Mouse (Mus musculus) c-Kit-positive CD71-positive TER-119-negative erythroid progenitor cells, embryonic 14.5 days (primary cell): ENCODE measurements around the gene Gpr156.

Experiments used
- DNase-seq: peaks from one replicate; pipeline ENCODE4 v3.0.0-alpha.2; 2013; ENCODE audit warnings: low read depth

Gene Gpr156

GRCm38 (mm10) chr16:37919000-37919399 is 2.7 kb downstream of the Gpr156 start:
- no peak for DNase-seq

DNA sequence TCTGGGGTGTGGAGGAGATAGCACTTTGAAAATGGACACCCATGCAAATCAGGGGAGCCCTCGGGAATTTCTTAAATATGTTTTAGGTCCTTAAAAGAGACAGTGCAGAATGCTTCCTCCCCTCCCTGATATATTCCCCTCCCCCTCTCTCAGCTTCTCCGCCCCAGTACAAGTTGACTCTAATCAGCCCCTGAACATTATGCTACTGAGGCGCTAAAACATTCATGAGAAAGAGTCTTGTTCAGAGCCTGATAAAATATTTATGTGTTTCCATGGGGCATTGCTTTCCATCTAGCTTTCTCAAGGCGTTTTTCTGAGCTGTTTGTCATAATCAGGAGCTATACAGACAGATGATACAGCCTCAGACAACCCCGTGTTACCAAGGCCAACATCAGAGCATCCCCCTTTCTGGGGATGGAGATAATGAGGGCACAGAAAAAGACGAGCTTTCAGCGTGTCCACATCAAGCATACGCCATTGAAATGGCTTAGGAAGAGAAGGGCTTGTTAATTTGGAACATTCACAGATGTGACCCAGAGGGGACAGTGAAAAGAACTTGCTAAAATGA is 4.6 kb downstream of the Gpr156 start:
- no peak for DNase-seq

DNA sequence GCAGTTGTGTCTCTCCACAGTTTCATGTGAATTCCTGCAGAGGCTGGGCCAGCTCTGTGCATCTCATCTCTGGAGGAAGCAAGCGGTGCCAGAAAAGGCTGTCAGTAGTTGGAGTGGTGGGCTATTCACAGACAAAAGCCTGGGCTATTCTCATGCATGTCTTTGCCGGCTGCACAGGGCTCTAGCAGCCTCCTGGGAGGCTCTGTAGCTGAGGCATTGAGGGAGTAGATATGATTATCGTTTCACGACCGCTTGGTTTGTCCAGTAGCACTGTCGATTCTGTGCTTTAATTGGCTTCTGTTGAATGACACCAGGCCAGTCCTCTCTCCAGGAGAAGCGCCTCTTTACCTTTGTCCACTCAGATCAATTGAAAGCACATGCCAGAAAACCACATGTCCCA is 9.8 kb downstream of the Gpr156 start:
- DNase-seq = no peak

GRCm38 (mm10) chr16:37927117-37927516 is 10.8 kb downstream of the Gpr156 start:
- no peak for DNase-seq

DNA sequence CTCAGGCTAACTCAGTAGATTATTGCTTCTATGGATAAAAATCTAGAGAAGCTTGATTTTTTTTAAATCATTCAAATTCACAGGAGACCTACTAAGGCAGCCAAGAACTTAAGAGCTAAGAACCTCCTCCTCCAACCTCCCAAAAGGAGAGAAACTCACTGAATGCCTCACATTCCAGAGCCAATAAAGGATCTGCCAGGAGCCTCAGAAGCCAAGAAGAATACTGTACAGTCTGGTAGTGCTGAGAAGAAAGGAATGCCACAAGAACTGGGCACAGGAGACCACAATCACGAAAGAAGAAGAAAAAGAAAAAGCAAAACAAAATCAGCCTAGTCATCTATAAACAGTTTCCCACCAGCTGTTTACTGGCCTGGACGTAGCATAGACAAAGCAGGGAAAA is 12.7 kb downstream of the Gpr156 start:
- no peak for DNase-seq

DNA sequence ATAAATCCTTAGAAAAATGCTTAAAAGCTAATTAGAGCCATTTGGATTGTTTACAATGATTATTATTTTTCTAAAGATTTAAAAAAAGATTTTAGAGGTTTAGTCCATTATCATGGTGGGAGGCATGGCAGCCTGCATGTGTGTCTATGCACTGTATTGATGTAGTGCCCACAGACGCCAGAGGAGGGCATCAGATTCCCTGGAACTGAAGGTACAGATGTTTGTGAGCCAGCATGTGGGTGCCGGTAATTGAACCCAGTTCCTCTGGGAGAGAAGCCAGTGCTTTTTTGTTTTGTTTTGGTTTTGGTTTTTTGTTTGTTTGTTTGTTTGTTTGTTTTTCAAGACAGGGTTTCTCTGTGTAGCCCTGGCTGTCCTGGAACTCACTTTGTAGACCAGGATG is 13.3 kb downstream of the Gpr156 start:
- no peak for DNase-seq

DNA sequence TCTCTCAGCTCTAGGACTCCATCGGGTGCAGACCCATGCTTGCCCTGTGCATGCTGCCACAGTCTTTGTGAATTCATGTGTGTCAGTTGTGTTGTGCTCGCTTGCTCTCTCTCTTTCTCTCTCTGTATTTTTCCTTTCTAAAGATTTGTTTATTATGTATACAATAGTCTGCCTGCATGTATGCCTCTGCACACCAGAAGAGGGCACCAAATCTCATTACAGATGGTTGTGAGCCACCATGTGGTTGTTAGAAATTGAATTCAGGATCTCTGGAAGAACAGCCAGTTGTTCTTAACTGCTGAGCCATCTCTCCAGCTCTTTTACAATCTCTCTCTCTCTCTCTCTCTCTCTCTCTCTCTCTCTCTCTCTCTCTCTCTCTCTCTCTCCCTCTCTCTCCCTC is 18.6 kb downstream of the Gpr156 start:
- DNase-seq = no peak

GRCm38 (mm10) chr16:37937276-37937675 is 21.0 kb downstream of the Gpr156 start:
- DNase-seq = no peak

- no peak for DNase-seq
These were observed 22.1 kb downstream of the Gpr156 start for GRCm38 (mm10) chr16:37938125-37939081.

DNA sequence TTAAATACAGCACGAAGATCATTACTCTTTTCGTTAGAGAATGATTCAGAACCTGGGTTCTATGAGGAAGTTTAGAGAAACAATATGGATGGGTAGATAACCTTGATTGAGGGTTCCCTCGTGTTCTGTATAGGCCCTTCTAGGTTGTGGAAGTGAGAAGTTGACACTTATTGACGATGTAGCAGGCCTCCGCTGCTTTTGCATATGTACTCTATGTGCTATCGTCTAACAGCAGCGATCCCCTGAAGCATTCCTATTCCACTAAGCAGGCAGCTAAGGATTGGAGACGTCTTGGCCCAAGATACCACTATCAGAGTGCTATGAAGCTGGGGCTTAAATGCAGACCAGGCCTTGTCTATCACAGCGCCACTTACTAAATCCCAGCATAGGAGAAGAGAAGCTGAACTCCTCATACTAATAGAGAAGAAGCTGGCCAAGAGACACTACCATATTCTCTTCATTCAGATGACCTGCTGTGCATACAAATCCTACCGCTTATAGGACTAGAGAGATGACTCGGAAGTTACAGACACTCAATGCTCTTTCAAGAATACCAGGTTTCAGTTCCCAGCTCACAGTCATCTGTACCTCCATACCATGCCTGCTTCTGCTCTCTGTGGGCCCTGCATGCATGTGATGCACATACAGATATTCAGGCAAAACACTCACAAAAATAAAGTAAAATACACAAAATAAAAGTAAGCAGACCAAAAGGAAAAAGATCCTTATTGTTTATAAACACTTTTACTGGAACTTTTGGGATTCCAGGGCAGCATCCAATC is 23.0 kb downstream of the Gpr156 start:
- DNase-seq = no peak

- no peak for DNase-seq
These were observed 24.0 kb downstream of the Gpr156 start for GRCm38 (mm10) chr16:37940291-37940690.

GRCm38 (mm10) chr16:37943701-37944100 is 27.4 kb downstream of the Gpr156 start:
- DNase-seq = no peak

DNA sequence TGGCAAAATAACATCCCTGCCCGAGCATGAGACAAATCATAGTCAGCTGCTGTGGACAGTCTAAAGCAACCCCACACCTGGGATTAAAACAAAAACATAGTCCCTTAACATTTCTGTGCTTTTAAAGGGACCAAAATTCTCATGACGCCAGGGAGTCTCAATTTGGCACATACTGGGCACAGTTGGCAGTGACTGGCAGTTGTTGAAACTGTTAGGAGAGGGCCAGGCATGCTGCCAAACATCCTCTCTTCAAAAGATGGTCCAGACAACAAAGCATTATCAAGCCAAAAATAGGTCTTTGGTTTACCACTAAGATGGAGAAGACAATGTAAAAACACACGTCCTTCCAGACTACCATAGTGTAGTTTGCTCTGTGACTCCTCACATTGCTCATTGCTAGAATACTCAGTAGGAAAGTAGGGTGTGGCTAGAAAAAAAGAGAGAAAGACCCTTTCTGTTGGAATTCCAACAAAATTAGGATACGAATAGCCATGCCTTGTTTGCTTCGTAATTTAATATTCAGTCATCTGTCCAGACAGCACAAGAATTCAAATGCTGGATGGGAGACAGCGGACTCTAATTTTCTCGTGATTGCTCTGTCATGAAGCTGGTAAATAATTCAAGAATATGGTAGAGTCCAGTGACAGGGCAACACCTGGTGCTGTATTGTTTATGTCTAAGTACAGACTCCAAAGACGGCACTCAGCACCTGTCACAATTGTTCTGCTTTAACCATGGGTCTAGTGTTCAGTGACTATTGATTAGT is 28.9 kb downstream of the Gpr156 start:
- DNase-seq = no peak

- peak; percentile 20 for DNase-seq
These were observed 30.9 kb downstream of the Gpr156 start for GRCm38 (mm10) chr16:37947160-37947559.

DNA sequence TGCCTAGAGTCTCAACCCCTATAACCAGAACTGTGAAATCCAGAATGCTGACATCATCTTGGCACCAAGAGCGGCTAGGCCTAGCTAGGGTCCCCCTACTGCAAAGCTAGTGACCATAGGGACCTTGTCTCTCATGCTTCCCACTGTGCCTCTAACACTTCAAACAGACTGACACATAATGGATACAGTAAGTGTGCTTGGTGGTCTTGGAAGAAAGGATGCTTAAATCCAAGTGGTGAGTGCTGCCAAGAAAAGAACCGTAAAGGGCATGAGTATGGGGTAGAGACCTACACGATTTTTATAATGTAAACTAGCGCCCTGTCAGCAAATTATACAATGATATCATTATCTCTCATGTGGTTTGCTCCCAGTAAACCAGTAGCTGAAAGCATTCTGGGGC is 32.1 kb downstream of the Gpr156 start:
- DNase-seq = no peak

GRCm38 (mm10) chr16:37951171-37951570 is 34.9 kb downstream of the Gpr156 start:
- no peak for DNase-seq

GRCm38 (mm10) chr16:37953186-37953585 is 36.9 kb downstream of the Gpr156 start:
- DNase-seq = no peak

GRCm38 (mm10) chr16:37953991-37954942 is 38.0 kb downstream of the Gpr156 start:
- DNase-seq = no peak

DNA sequence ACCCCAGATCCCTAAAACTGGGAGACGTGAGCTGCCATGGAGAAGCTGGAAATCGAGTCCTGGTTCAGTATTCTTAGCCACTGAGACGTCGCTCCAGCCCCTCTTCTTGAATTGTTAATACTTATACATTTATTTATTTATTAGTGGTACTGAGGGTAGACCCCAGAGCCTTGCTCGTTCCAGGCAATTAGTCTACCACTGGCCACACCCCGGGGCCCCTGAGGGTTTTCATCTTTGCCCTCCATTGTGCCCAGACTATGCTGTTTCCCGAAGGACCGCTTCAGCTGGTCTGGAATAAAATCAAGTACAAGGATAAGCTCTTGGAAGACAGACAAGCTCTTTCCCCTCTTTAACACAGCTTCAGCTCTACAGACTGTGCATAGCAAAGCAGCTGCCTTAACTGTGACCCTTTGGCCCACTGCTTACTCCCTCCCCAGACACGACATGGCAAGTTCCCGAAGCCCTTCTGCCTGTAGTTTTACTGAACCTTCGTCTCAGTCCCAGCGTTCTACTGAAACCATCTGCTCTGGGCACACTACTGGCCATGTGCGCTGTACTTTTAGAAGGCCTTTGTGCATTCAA is 39.1 kb downstream of the Gpr156 start:
- DNase-seq = no peak

DNA sequence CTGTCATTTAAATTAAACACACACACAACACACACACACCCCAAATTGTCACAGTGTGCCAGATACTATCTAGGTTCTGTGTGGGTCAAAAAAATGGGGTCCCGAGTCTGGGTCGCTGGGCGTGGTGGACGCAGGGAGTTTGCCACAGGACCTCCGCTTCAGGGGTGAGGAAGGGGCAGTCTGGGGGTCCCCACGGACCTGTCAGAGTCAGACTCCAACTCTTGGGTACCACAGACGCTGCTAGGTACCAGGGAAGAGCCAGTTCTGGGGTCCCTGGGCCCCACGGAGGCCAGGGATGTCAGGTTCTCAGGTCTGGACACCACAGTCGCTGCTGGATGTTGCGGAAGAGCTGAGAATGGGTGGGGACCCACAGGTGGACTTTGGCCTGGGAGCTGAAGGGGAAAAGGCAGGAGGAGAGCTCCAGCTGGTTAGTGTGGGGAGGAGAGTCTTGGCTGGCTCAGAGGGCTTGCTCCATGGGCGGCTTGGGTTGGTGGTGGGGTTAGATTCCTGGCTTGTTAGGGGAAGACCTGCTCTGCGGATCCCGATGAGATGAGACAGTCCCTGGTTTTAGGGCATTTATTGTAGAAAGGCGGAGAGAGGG is 39.9 kb downstream of the Gpr156 start:
- no peak for DNase-seq
